Mouse (Mus musculus) embryonic facial prominence, embryonic 12.5 days (tissue): ENCODE data around the gene Scgb1b10. TPM values are rescaled to one million over a fixed set of nuclear protein-coding genes. Genes with fewer than 3 reads are reported as not detected.
"Not testable (repeated sequence)": the region's sequence is repeated elsewhere in the genome, so short reads cannot be mapped to it uniquely, and the experiment has no call there.

Source experiments
- ATAC-seq: fragments of 200-750 bp; cut with Nextera tagmentation; 2 replicates; pipeline ENCODE4 v1.8.0; 2017; ENCODE audit not compliant: insufficient number of reproducible peaks, insufficient read depth, low FRiP score, low TSS enrichment
- H3K27ac ChIP-seq: fragments of 300-500 bp; sonication (generic); 2 replicates; pipeline ENCODE4 v1.5.1; 2016; ENCODE audit warnings: mild to moderate bottlenecking
- H3K27me3 ChIP-seq: fragments of 300-500 bp; sonication (generic); 2 replicates; pipeline ENCODE4 v1.6.1; 2016; ENCODE audit warnings: mild to moderate bottlenecking, moderate library complexity
- H3K36me3 ChIP-seq: fragments of 300-500 bp; sonication (generic); 2 replicates; pipeline ENCODE4 v1.6.1; 2016; ENCODE audit warnings: mild to moderate bottlenecking
- H3K4me1 ChIP-seq: fragments of 300-500 bp; sonication (generic); 2 replicates; pipeline ENCODE4 v1.6.1; 2016
- H3K4me2 ChIP-seq: fragments of 300-500 bp; sonication (generic); replicated peaks from 2 replicates; pipeline ENCODE4 v1.6.1; 2016; ENCODE audit warnings: mild to moderate bottlenecking, moderate library complexity
- H3K4me3 ChIP-seq: fragments of 300-500 bp; sonication (generic); 2 replicates; pipeline ENCODE4 v1.5.1; 2016; ENCODE audit warnings: mild to moderate bottlenecking
- H3K9ac ChIP-seq: fragments of 300-500 bp; sonication (generic); 2 replicates; pipeline ENCODE4 v1.6.1; 2016; ENCODE audit warnings: mild to moderate bottlenecking, moderate library complexity
- H3K9me3 ChIP-seq: fragments of 300-500 bp; sonication (generic); 2 replicates; pipeline ENCODE4 v1.6.1; 2016; ENCODE audit warnings: mild to moderate bottlenecking, moderate library complexity
- polyA plus RNA-seq: library from polyadenylated mRNA; unstranded; fragments of >200 nt; fragmentation: Nextera tagmentation; extraction: Ambion mirVana; gene quantifications from 2 replicates; pipeline ENCODE4 v1.2.1, GENCODE M21; 2016

Gene Scgb1b10
- polyA plus RNA-seq: not detected in 2 replicates

GRCm38 (mm10) chr7:32100553-32100952, at the start of gene Scgb1b10:
Scgb1b10 (plus strand) TSS chr7:32100853.
- ATAC-seq, H3K9ac ChIP-seq, H3K4me2 ChIP-seq, H3K4me3 ChIP-seq, H3K4me1 ChIP-seq, H3K27ac ChIP-seq, H3K36me3 ChIP-seq, H3K27me3 ChIP-seq, H3K9me3 ChIP-seq: not testable (repeated sequence)

Other genes with a start within 250 kb of the Scgb1b10 start
- not detected in 2 replicates for gene Scgb2b11, start 110.3 kb downstream of the Scgb1b10 start, polyA plus RNA-seq
- not detected in 2 replicates for gene Scgb1b11, start 122.0 kb downstream of the Scgb1b10 start, polyA plus RNA-seq
- gene Scgb2b12, start 226.4 kb downstream of the Scgb1b10 start, polyA plus RNA-seq: not detected in 2 replicates
- not detected in 2 replicates for gene Scgb1b12, start 233.3 kb downstream of the Scgb1b10 start, polyA plus RNA-seq